Mouse (Mus musculus) left cerebral cortex, adult 8-10 months (tissue): ENCODE measurements around the gene Uhrf1bp1. TPM values are rescaled to one million over a fixed set of nuclear protein-coding genes. Genes with fewer than 3 reads are reported as not detected.
A peak's percentile ranks its signal among the peaks of the same experiment; 100 is the strongest.
"Not testable (repeated sequence)": the region's sequence is repeated elsewhere in the genome, so short reads cannot be mapped to it uniquely, and the experiment has no call there.

Experiments
- DNase-seq, 2 experiments: peaks; one replicate each; pipeline ENCODE4 v3.0.0; 2022; ENCODE audit warnings: low spot score in 2 of 2
- total RNA-seq, 4 experiments: library from RNA; stranded (reverse); gene quantifications; 2 replicates each; pipeline ENCODE4 v1.2.4; 2022

Gene Uhrf1bp1
- total RNA-seq = 10 to 100 TPM; 18.9 to 23.6 (median 21.8) TPM

- peak; percentile 45 to 60 for DNase-seq
Observed at GRCm38 (mm10) chr17:27856265-27856797, at the start of gene Uhrf1bp1. Gene Uhrf1bp1 (plus strand): TSS chr17:27856441.

GRCm38 (mm10) chr17:27807542-27808078 is 48.6 kb upstream of the Uhrf1bp1 start:
- no peak for DNase-seq

- no peak for DNase-seq
Observed at GRCm38 (mm10) chr17:27810569-27811331, 45.5 kb upstream of the Uhrf1bp1 start.

GRCm38 (mm10) chr17:27811980-27812379 is 44.3 kb upstream of the Uhrf1bp1 start:
- DNase-seq = no peak

- no peak for DNase-seq
Observed at GRCm38 (mm10) chr17:27814606-27815005, 41.6 kb upstream of the Uhrf1bp1 start.

- no peak for DNase-seq
Observed at GRCm38 (mm10) chr17:27819011-27819410, 37.2 kb upstream of the Uhrf1bp1 start.

GRCm38 (mm10) chr17:27819521-27819970 is 36.7 kb upstream of the Uhrf1bp1 start:
- DNase-seq = no peak

GRCm38 (mm10) chr17:27819971-27820567 is 36.2 kb upstream of the Uhrf1bp1 start:
- peak; percentile 39 to 47 for DNase-seq

GRCm38 (mm10) chr17:27820568-27821406 is 35.5 kb upstream of the Uhrf1bp1 start, which contains the start of gene D17Wsu92e:
Gene D17Wsu92e (minus strand): TSS chr17:27820648.
- peak; percentile 92 to 97 for DNase-seq

- DNase-seq = no peak
Observed at GRCm38 (mm10) chr17:27821407-27822338, 34.6 kb upstream of the Uhrf1bp1 start.

- no peak for DNase-seq
Observed at GRCm38 (mm10) chr17:27823142-27823905, 32.9 kb upstream of the Uhrf1bp1 start.

- DNase-seq = no peak
Observed at GRCm38 (mm10) chr17:27824941-27825340, 31.3 kb upstream of the Uhrf1bp1 start.

- no peak for DNase-seq
Observed at GRCm38 (mm10) chr17:27825539-27825938, 30.7 kb upstream of the Uhrf1bp1 start.

GRCm38 (mm10) chr17:27825984-27826905 is 30.0 kb upstream of the Uhrf1bp1 start:
- DNase-seq = peak; percentile 5 to 40

- no peak for DNase-seq
Observed at GRCm38 (mm10) chr17:27826908-27827383, 29.3 kb upstream of the Uhrf1bp1 start.

GRCm38 (mm10) chr17:27827511-27827910 is 28.7 kb upstream of the Uhrf1bp1 start:
- DNase-seq = no peak

- no peak for DNase-seq
Observed at GRCm38 (mm10) chr17:27830411-27830810, 25.8 kb upstream of the Uhrf1bp1 start.

GRCm38 (mm10) chr17:27837850-27838249 is 18.4 kb upstream of the Uhrf1bp1 start, which contains the start of gene Snrpc:
Gene Snrpc (plus strand): TSS chr17:27838150.
- DNase-seq = not testable (repeated sequence)
